9 mouse cellular contexts compared by ENCODE assay signal in the genomic region with DNA sequence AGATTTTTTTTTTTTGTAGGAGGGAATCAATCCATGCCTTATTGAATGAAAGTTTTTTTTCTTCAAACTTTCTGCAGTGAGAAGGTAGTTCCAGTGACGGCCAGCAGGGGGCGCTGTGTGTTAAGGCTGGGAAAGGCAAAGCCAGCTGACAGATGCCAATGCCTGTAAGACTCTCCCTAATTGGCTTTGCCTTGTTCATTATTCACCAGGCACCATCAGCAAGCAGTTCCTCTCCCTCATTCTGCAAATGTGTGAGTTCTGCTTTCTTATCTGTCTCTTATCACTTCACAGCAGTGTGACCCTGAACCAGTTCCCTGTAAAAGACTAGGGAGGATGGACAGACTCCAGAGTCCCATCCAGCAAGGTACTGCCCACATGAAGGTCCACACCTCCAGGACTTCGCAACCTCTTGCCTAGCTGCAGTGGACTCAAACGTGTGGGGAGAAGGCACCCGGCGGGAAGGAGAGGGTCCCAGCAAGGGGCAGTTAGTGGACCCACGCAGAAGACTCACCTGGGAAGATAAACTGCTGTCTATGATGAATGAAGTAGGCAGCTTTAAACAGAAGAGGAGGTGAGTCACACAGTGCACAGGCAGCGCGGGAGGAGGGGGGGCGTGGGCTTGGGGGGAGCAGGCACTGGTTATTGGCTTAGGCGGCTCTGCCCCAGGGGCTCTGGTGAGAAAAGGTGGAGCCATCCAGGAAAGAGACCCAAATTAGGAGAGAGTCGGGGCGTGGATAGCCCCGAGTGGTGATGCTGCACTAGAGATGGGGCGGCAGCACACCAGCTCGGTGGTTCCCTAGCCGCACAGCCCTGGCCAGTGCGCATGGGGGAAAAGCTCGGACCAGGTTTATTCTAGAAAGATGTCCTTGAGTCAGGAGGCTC. TPM values are rescaled to one million over a fixed set of nuclear protein-coding genes. Genes with fewer than 3 reads are reported as not detected.
DNase-seq lines count a peak whose midpoint lies in the region; ATAC-seq and TF ChIP-seq lines count a peak whose summit lies in the region.
"Had no signal": no experiment of that assay in that cellular context is flagged by ENCODE, and none has a peak within 500 bp of the region (broad histone marks: within the 10 kb centered on the region; RNA-seq: fewer than 3 reads in every experiment).

No protein-coding gene starts in this region.

- H3K79me2 ChIP-seq in MEL (ENCODE audit: control insufficient read depth, insufficient read depth, low read length, poor library complexity), result no peaks in the 10 kb centered on the region

- peaks cover 0 to 16% of the 10 kb centered on the region in 2 experiments; a peak in 3 of 4 replicates for H3K4me1 ChIP-seq in MEL (ENCODE audit: control insufficient read depth in 1 of 2, insufficient read depth in 2 of 2, low read length in 2 of 2)
- H3K4me1 ChIP-seq in forebrain, embryonic 15.5 days, result peaks cover 8% of the 10 kb centered on the region

- H3K4me3 ChIP-seq in MEL (ENCODE audit: control insufficient read depth in 1 of 2, insufficient read depth in 1 of 2, low read depth in 2 of 2, low read length in 2 of 2), result no peak overlapping the region
- no peak overlapping the region for H3K4me3 ChIP-seq in forebrain, embryonic 15.5 days
- H3K4me3 ChIP-seq: midbrain, embryonic 12.5 days had no signal

- peak; percentile 96 to 99 (median 98) for TF ChIP-seq CTCF in MEL (IDR thresholded peaks at IDR 0.05 in 2 of 3, conservative IDR thresholded peaks at IDR 0.05 in 1 of 3; ENCODE audit: control insufficient read depth in 1 of 3, insufficient read depth in 1 of 3, low read depth in 2 of 3, low read length in 3 of 3, poor library complexity in 1 of 3, severe bottlenecking in 1 of 3)

- WGBS in forebrain, embryonic 15.5 days, result 55% methylated on average over 19 of the region's 19 CpGs

- H3K4me2 ChIP-seq in forebrain, embryonic 15.5 days (replicated peaks), result no peak overlapping the region
- H3K4me2 ChIP-seq: midbrain, embryonic 12.5 days had no signal

- no peaks in the 10 kb centered on the region for H3K27me3 ChIP-seq in MEL (ENCODE audit: control insufficient read depth in 1 of 2, insufficient read depth in 2 of 2, low read length in 2 of 2)
- H3K27me3 ChIP-seq in forebrain, embryonic 15.5 days, result no peaks in the 10 kb centered on the region
- H3K27me3 ChIP-seq: midbrain, embryonic 12.5 days had no signal

- TF ChIP-seq POLR2A in MEL (IDR thresholded peaks at IDR 0.05; ENCODE audit: control insufficient read depth in 1 of 2, insufficient read depth in 1 of 2, low read depth in 1 of 2, low read length in 2 of 2, poor library complexity in 1 of 2), result no peak; a peak in 1 of 4 replicates

- ATAC-seq in forebrain, embryonic 15.5 days (replicated peaks), result peak; percentile 65

- DNase-seq in MEL (ENCODE audit: low read depth, low spot score), result peak; percentile 95
- DNase-seq in cerebellum, adult 11 months, result peak; percentile 58
- DNase-seq in heart, postnatal 36 days, result peak; percentile 89 to 96
- peak; percentile 75 for DNase-seq in layer of hippocampus, adult 9-11 months
- peak; percentile 95 for DNase-seq in lung, postnatal 14 days
- DNase-seq in retina, postnatal 1 day, result peak; percentile 87
- DNase-seq in thymus, postnatal 4 days, result peak; percentile 96

- intact Hi-C loops in heart, postnatal 36 days (cut with DNase I), result loop anchor here (1.0 to 5.0 kb wide), 8 partner anchors 40 to 366 kb away; partner anchors contain the start of genes Gm9964 and Ksr1

- peaks cover 0 to 11% of the 10 kb centered on the region in 2 experiments; a peak in 2 of 4 replicates for H3K36me3 ChIP-seq in MEL (ENCODE audit: control insufficient read depth in 1 of 2, insufficient read depth in 2 of 2, low read length in 2 of 2)
- peaks cover 9% of the 10 kb centered on the region; the same call in 1 of the 2 replicates for H3K36me3 ChIP-seq in forebrain, embryonic 15.5 days

- H3K9ac ChIP-seq in MEL (ENCODE audit: control insufficient read depth, low read depth, low read length, poor library complexity, severe bottlenecking), result no peak overlapping the region
- no peak overlapping the region for H3K9ac ChIP-seq in forebrain, embryonic 15.5 days (replicated peaks)
- H3K9ac ChIP-seq: midbrain, embryonic 12.5 days had no signal

- peak; percentile 88 to 99 for TF ChIP-seq EP300 in MEL (IDR thresholded peaks at IDR 0.05; ENCODE audit: low read depth in 1 of 2, low read length in 2 of 2)

- peak overlapping the region; percentile 19 for H3K27ac ChIP-seq in MEL (ENCODE audit: control insufficient read depth, low read depth, low read length)
- H3K27ac ChIP-seq in forebrain, embryonic 15.5 days (replicated peaks), result peak overlapping the region; percentile 54; the same call in 1 of the 2 replicates
- H3K27ac ChIP-seq: midbrain, embryonic 12.5 days had no signal

- TF ChIP-seq RAD21 in MEL (IDR thresholded peaks at IDR 0.05; ENCODE audit: low read depth, low read length), result no peak; the same call in none of the 2 replicates

- H3K9me3 ChIP-seq in MEL (replicated peaks; ENCODE audit: insufficient read depth, low read length), result no peaks in the 10 kb centered on the region
- H3K9me3 ChIP-seq in forebrain, embryonic 15.5 days, result no peaks in the 10 kb centered on the region
- H3K9me3 ChIP-seq: midbrain, embryonic 12.5 days had no signal

TF ChIP-seq in MEL, 35 proteins besides CTCF, POLR2A, EP300 and RAD21:
- TF ChIP-seq POLR2AphosphoS5 (IDR thresholded peaks at IDR 0.05; ENCODE audit: borderline replicate concordance, low read depth, low read length) (no peak), HCFC1 (IDR thresholded peaks at IDR 0.05; ENCODE audit: low read depth, low read length) (peak; percentile 24; the same call in 1 of the 2 replicates), ELF1 (IDR thresholded peaks at IDR 0.05; ENCODE audit: low read depth, low read length) (peak; percentile 52; the same call in 1 of the 2 replicates), ZMIZ1 (IDR thresholded peaks at IDR 0.05; ENCODE audit: low read depth, low read length) (no peak), POLR2AphosphoS2 (IDR thresholded peaks at IDR 0.05; ENCODE audit: low read length) (no peak), MYC (IDR thresholded peaks at IDR 0.05; ENCODE audit: low read depth, low read length) (peak; percentile 89), E2F4 (IDR thresholded peaks at IDR 0.05; ENCODE audit: borderline replicate concordance, low read depth, low read length) (no peak), CHD1 (IDR thresholded peaks at IDR 0.05; ENCODE audit: low read depth, low read length) (no peak), UBTF (IDR thresholded peaks at IDR 0.05; ENCODE audit: borderline replicate concordance, insufficient read depth, low read depth, low read length) (no peak), BHLHE40 (IDR thresholded peaks at IDR 0.05; ENCODE audit: borderline replicate concordance, low read depth, low read length) (peak; percentile 64), MAFK (IDR thresholded peaks at IDR 0.05; ENCODE audit: borderline replicate concordance, low read depth, low read length) (peak; percentile 34; the same call in 1 of the 2 replicates), SMC3 (IDR thresholded peaks at IDR 0.05; ENCODE audit: low read depth, low read length) (peak; percentile 100), ZC3H11A (IDR thresholded peaks at IDR 0.05; ENCODE audit: low read depth, low read length) (peak; percentile 99), TAL1 (IDR thresholded peaks at IDR 0.05; ENCODE audit: low read length) (peak; percentile 81), USF1 (IDR thresholded peaks at IDR 0.05; ENCODE audit: low read depth, low read length) (peak; percentile 43; the same call in 1 of the 2 replicates), ETS1 (IDR thresholded peaks at IDR 0.05; ENCODE audit: low read depth, low read length) (peak; percentile 89), TBP (IDR thresholded peaks at IDR 0.05; ENCODE audit: low read depth, low read length) (peak; percentile 64; the same call in 1 of the 2 replicates), GATA1 (IDR thresholded peaks at IDR 0.05; ENCODE audit: low read depth, low read length) (peak; percentile 99), TCF12 (IDR thresholded peaks at IDR 0.05; ENCODE audit: low read depth, low read length) (peak; percentile 89), RCOR1 (IDR thresholded peaks at IDR 0.05; ENCODE audit: low read depth, low read length) (peak; percentile 93), KAT2A (conservative IDR thresholded peaks at IDR 0.05; ENCODE audit: low read depth, low read length) (no peak), SIN3A (IDR thresholded peaks at IDR 0.05; ENCODE audit: low read length) (peak; percentile 95), ZNF384 (IDR thresholded peaks at IDR 0.05; ENCODE audit: low read depth, low read length) (peak; percentile 92), CHD2 (IDR thresholded peaks at IDR 0.05; ENCODE audit: low read length) (no peak), ZKSCAN1 (IDR thresholded peaks at IDR 0.05; ENCODE audit: low read depth, low read length) (no peak), MAZ (IDR thresholded peaks at IDR 0.05; ENCODE audit: low read depth, low read length) (peak; percentile 67; the same call in 1 of the 2 replicates), NELFE (IDR thresholded peaks at IDR 0.05; ENCODE audit: low read depth, low read length) (no peak), USF2 (IDR thresholded peaks at IDR 0.05; ENCODE audit: borderline replicate concordance in 1 of 2, insufficient read depth in 1 of 2, low read depth in 1 of 2, low read length in 2 of 2) (no peak), JUND (IDR thresholded peaks at IDR 0.05; ENCODE audit: low read depth, low read length) (0 out of 2 replicates have a peak, but pooled peaks have one; percentile 72), MXI1 (IDR thresholded peaks at IDR 0.05; ENCODE audit: low read depth, low read length) (peak; percentile 76), MYB (IDR thresholded peaks at IDR 0.05; ENCODE audit: low read depth, low read length) (no peak), MAX (IDR thresholded peaks at IDR 0.05; ENCODE audit: low read length) (peak; percentile 38; the same call in 1 of the 2 replicates), GABPA (IDR thresholded peaks at IDR 0.05; ENCODE audit: low read depth, low read length) (no peak)

RNA-seq across cellular contexts. Expression of gene Lgals9, which starts 46.1 kb away (rescaled TPM):
- 160 and 184 TPM in 2 replicates for total RNA-seq in MEL (2012; rRNA removed)
- 100 to 1,000 TPM; 228 to 287 TPM for polyA plus RNA-seq in MEL (2012; ENCODE audit: insufficient read depth in 1 of 2, insufficient read length in 2 of 2, low read depth in 1 of 2, low replicate concordance in 2 of 2, missing spikeins in 1 of 2)
- polyA plus RNA-seq in forebrain, embryonic 15.5 days (2015; fragmentation: Nextera tagmentation; extraction: Ambion mirVana), result 7.2 and 7.8 TPM in 2 replicates
- 10 to 100 TPM; 24.7 to 32.5 TPM for total RNA-seq in heart, postnatal 36 days (2021)
